ENCODE assay signal across 27 mouse cellular contexts in the genomic region with DNA sequence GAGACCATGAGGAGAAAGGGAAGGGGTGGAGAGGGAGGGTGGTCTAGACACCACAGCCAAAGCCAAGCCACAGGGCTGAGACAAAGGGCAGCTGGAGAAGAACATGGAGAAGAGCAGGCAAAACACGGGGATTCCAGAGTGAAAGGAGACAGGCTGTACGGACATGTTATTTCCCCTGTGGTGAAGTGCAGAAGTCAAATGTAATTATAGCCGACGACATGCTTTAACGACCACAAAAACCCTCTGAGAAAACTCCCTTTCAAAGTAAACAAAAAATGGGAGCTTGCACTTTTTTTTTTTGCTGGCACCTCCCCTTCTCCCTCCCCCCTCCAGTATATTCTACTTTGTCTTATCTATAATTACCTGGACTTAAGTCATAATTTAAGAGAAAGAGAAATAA.
"Had no signal": no experiment of that assay in that cellular context is flagged by ENCODE, and none has a peak within 500 bp of the region (broad histone marks: within the 10 kb centered on the region; RNA-seq: fewer than 3 reads in every experiment).

No protein-coding gene starts in this region.

- H3K4me1 ChIP-seq: heart, embryonic 10.5 days; heart, embryonic 12.5 days; hindbrain, embryonic 10.5 days; hindbrain, embryonic 12.5 days; intestine, embryonic 15.5 days; limb, embryonic 10.5 days; limb, embryonic 12.5 days; liver, embryonic 13.5 days; liver, embryonic 15.5 days had no signal

- H3K4me2 ChIP-seq: heart, embryonic 12.5 days; hindbrain, embryonic 12.5 days; hindbrain, embryonic 14.5 days; intestine, embryonic 15.5 days; kidney, embryonic 15.5 days; limb, embryonic 12.5 days; liver, embryonic 11.5 days; liver, embryonic 13.5 days; liver, embryonic 15.5 days had no signal

- H3K9me3 ChIP-seq: heart, embryonic 10.5 days; heart, embryonic 12.5 days; hindbrain, embryonic 10.5 days; hindbrain, embryonic 12.5 days; intestine, embryonic 15.5 days; kidney, embryonic 15.5 days; limb, embryonic 10.5 days; limb, embryonic 12.5 days; liver, embryonic 13.5 days; liver, embryonic 15.5 days had no signal

- DNase-seq: gastrocnemius, adult 2 months; gastrocnemius, postnatal 10 days; gastrocnemius, postnatal 25 days; heart, adult 18-20 months; heart, postnatal 10 days; heart, postnatal 4 days; kidney, adult 2 months; kidney, postnatal 36 days; liver; liver, embryonic 13.5 days; liver, postnatal 0 days had no signal

- H3K27ac ChIP-seq: gastrocnemius, adult 2 months; heart, embryonic 10.5 days; hindbrain, embryonic 10.5 days; hindbrain, embryonic 12.5 days; hindbrain, embryonic 14.5 days; intestine, embryonic 15.5 days; kidney, embryonic 15.5 days; layer of hippocampus, adult 2 months; left cerebral cortex, adult 2 months; limb, embryonic 10.5 days; limb, embryonic 12.5 days; liver, embryonic 13.5 days; liver, embryonic 15.5 days had no signal

- H3K36me3 ChIP-seq: heart, embryonic 10.5 days; heart, embryonic 12.5 days; hindbrain, embryonic 10.5 days; hindbrain, embryonic 12.5 days; intestine, embryonic 15.5 days; kidney, embryonic 15.5 days; limb, embryonic 10.5 days; limb, embryonic 12.5 days; liver, embryonic 13.5 days; liver, embryonic 15.5 days had no signal

- H3K27me3 ChIP-seq: heart, embryonic 12.5 days; hindbrain, embryonic 12.5 days; intestine, embryonic 15.5 days; kidney, embryonic 15.5 days; liver, embryonic 13.5 days; liver, embryonic 15.5 days had no signal

- ATAC-seq: hindbrain, embryonic 16.5 days; inflammation-experienced regulatory T-cells, adult 6 months; intestine, embryonic 15.5 days; intestine, postnatal 0 days; liver, postnatal 0 days had no signal

- H3K4me3 ChIP-seq: gastrocnemius, adult 2 months; heart, embryonic 10.5 days; heart, embryonic 12.5 days; hindbrain, embryonic 10.5 days; hindbrain, embryonic 12.5 days; intestine, embryonic 15.5 days; kidney, embryonic 15.5 days; layer of hippocampus, adult 2 months; left cerebral cortex, adult 2 months; limb, embryonic 10.5 days; limb, embryonic 12.5 days; liver, embryonic 13.5 days; liver, embryonic 15.5 days had no signal

- H3K9ac ChIP-seq: heart, embryonic 12.5 days; hindbrain, embryonic 12.5 days; hindbrain, embryonic 14.5 days; intestine, embryonic 15.5 days; kidney, embryonic 15.5 days; limb, embryonic 12.5 days; liver, embryonic 13.5 days; liver, embryonic 15.5 days; liver, postnatal 0 days had no signal
